Mouse (Mus musculus): ENCODE data around the gene Ldhb.
"Not testable (repeated sequence)": the region's sequence is repeated elsewhere in the genome, so short reads cannot be mapped to it uniquely, and the experiment has no call there.

Gene Ldhb

GRCm38 (mm10) chr6:142512902-142513301 is 5.1 kb upstream of the Ldhb start:
- no peak for DNase-seq (ENCODE audit: low read depth, low spot score)

GRCm38 (mm10) chr6:142511516-142512135 is 3.9 kb upstream of the Ldhb start:
- peak; percentile 41 for DNase-seq (ENCODE audit: low read depth, low spot score)

- no peak for DNase-seq (ENCODE audit: low read depth, low spot score)
Measured at GRCm38 (mm10) chr6:142508663-142509062, 906 bp upstream of the Ldhb start.

GRCm38 (mm10) chr6:142507033-142507784 is 548 bp downstream of the Ldhb start:
- DNase-seq (ENCODE audit: low read depth, low spot score) = peak; percentile 27

GRCm38 (mm10) chr6:142506338-142507032 is 1.3 kb downstream of the Ldhb start:
- DNase-seq (ENCODE audit: low read depth, low spot score) = no peak

- no peak for DNase-seq (ENCODE audit: low read depth, low spot score)
Measured at GRCm38 (mm10) chr6:142503601-142504000, 4.2 kb downstream of the Ldhb start.

GRCm38 (mm10) chr6:142502519-142503125 is 5.1 kb downstream of the Ldhb start:
- DNase-seq (ENCODE audit: low read depth, low spot score) = no peak

- not testable (repeated sequence) for DNase-seq (ENCODE audit: low read depth, low spot score)
Measured at GRCm38 (mm10) chr6:142490114-142490513, 17.6 kb downstream of the Ldhb start.

- DNase-seq (ENCODE audit: low read depth, low spot score) = no peak
Measured at GRCm38 (mm10) chr6:142487638-142488037, 20.1 kb downstream of the Ldhb start.

- DNase-seq (ENCODE audit: low read depth, low spot score) = no peak
Measured at GRCm38 (mm10) chr6:142485478-142486123, 22.2 kb downstream of the Ldhb start.

GRCm38 (mm10) chr6:142477239-142477638 is 30.5 kb downstream of the Ldhb start:
- DNase-seq (ENCODE audit: low read depth, low spot score) = no peak

- DNase-seq (ENCODE audit: low read depth, low spot score) = no peak
Measured at GRCm38 (mm10) chr6:142472801-142473203, 35.0 kb downstream of the Ldhb start, which contains the start of gene Gys2. TSS of gene Gys2 (minus strand) at chr6:142473109.

- no peak for DNase-seq (ENCODE audit: low read depth, low spot score)
Measured at GRCm38 (mm10) chr6:142471141-142471540, 36.6 kb downstream of the Ldhb start.

GRCm38 (mm10) chr6:142469602-142470001 is 38.2 kb downstream of the Ldhb start:
- DNase-seq (ENCODE audit: low read depth, low spot score) = no peak

- DNase-seq (ENCODE audit: low read depth, low spot score) = no peak
Measured at GRCm38 (mm10) chr6:142462194-142462593, 45.6 kb downstream of the Ldhb start.

GRCm38 (mm10) chr6:142459017-142459678 is 48.6 kb downstream of the Ldhb start:
- DNase-seq (ENCODE audit: low read depth, low spot score) = no peak

GRCm38 (mm10) chr6:142458010-142458409 is 49.7 kb downstream of the Ldhb start:
- DNase-seq (ENCODE audit: low read depth, low spot score) = no peak

GRCm38 (mm10) chr6:142455314-142455996 is 52.3 kb downstream of the Ldhb start:
- no peak for DNase-seq (ENCODE audit: low read depth, low spot score)

- DNase-seq (ENCODE audit: low read depth, low spot score) = no peak
Measured at GRCm38 (mm10) chr6:142453311-142453710, 54.4 kb downstream of the Ldhb start.

GRCm38 (mm10) chr6:142451381-142451780 is 56.4 kb downstream of the Ldhb start:
- DNase-seq (ENCODE audit: low read depth, low spot score) = no peak
